In genomic region chr16:34039736-34040135, GRCm38 (mm10) we compare ENCODE assay signal across 26 mouse cellular contexts.
DNase-seq lines count a peak whose midpoint lies in the region; ATAC-seq and TF ChIP-seq lines count a peak whose summit lies in the region.
"Had no signal": no experiment of that assay in that cellular context is flagged by ENCODE, and none has a peak within 500 bp of the region (broad histone marks: within the 10 kb centered on the region; RNA-seq: fewer than 3 reads in every experiment).

No protein-coding gene starts in this region.

- peaks cover 100% of the 10 kb centered on the region for H3K4me1 ChIP-seq in megakaryocyte, embryonic 14.5 days
- H3K4me1 ChIP-seq: embryonic facial prominence, embryonic 13.5 days; hindbrain, embryonic 13.5 days; limb, embryonic 10.5 days; limb, embryonic 15.5 days; midbrain, embryonic 15.5 days; neural tube, embryonic 15.5 days had no signal

- no peaks in the 10 kb centered on the region for H3K9me3 ChIP-seq in megakaryocyte, embryonic 14.5 days
- H3K9me3 ChIP-seq: embryonic facial prominence, embryonic 13.5 days; hindbrain, embryonic 13.5 days; limb, embryonic 10.5 days; limb, embryonic 15.5 days; midbrain, embryonic 15.5 days; neural tube, embryonic 15.5 days had no signal

- ATAC-seq in megakaryocyte, adult 5-6 weeks (ENCODE audit: poor library complexity, severe bottlenecking): no peak
- no peak for ATAC-seq in granulocyte monocyte progenitor cell, adult 5-6 weeks (replicated peaks; ENCODE audit: poor library complexity, severe bottlenecking)
- ATAC-seq: CD4-positive, CD25-positive, alpha-beta regulatory T cell, adult 4 months; forebrain, postnatal 0 days; intestine, postnatal 0 days; midbrain, embryonic 15.5 days had no signal

- peaks cover 95% of the 10 kb centered on the region for H3K36me3 ChIP-seq in megakaryocyte, embryonic 14.5 days (replicated peaks; ENCODE audit: low read length)

- no peak overlapping the region for H3K4me3 ChIP-seq in layer of hippocampus, adult 2 months
- H3K4me3 ChIP-seq in megakaryocyte, embryonic 14.5 days (replicated peaks): peak overlapping the region; percentile 76
- H3K4me3 ChIP-seq: embryonic facial prominence, embryonic 13.5 days; hindbrain, embryonic 13.5 days; limb, embryonic 10.5 days; limb, embryonic 15.5 days; midbrain, embryonic 15.5 days; neural tube, embryonic 15.5 days had no signal

- peak overlapping the region; percentile 65; the same call in 1 of the 2 replicates for H3K27ac ChIP-seq in layer of hippocampus, adult 2 months
- H3K27ac ChIP-seq: embryonic facial prominence, embryonic 13.5 days; hindbrain, embryonic 13.5 days; limb, embryonic 10.5 days; limb, embryonic 15.5 days; midbrain, embryonic 15.5 days; neural tube, embryonic 15.5 days had no signal

- no peak for DNase-seq in layer of hippocampus, adult 2 months (ENCODE audit: low spot score in 2 of 2)
- no peak for DNase-seq in layer of hippocampus, adult 8-10 months (ENCODE audit: low spot score in 2 of 2)
- DNase-seq in lung, postnatal 10 days: peak; percentile 41
- DNase-seq in kidney, adult 11 months: no peak
- no peak for DNase-seq in layer of hippocampus, adult 18-20 months (ENCODE audit: low spot score in 2 of 2)
- DNase-seq: adrenal gland, postnatal 25 days; cerebellum, adult 11-12 months; cerebellum, adult 9-11 months; gastrocnemius, postnatal 10 days; heart, adult 18-20 months; heart, postnatal 4 days; kidney, postnatal 14 days; right cerebral cortex, postnatal 25 days; thymus, postnatal 14 days had no signal

- no peaks in the 10 kb centered on the region for H3K27me3 ChIP-seq in megakaryocyte, embryonic 14.5 days (replicated peaks)
- H3K27me3 ChIP-seq: embryonic facial prominence, embryonic 13.5 days; hindbrain, embryonic 13.5 days; limb, embryonic 15.5 days; midbrain, embryonic 15.5 days; neural tube, embryonic 15.5 days had no signal

- TF ChIP-seq CTCF in layer of hippocampus, adult 2 months (conservative IDR thresholded peaks at IDR 0.05): no peak
